Mouse (Mus musculus): ENCODE measurements around the gene Gm595.

- no peak for TF ChIP-seq CTCF (IDR thresholded peaks at IDR 0.05; ENCODE audit: low read depth)
- no peak for TF ChIP-seq EP300 (optimal IDR thresholded peaks at IDR 0.05)
Measured at GRCm38 (mm10) chrX:48896803-48897202, 19.3 kb upstream of the Gm595 start.
